Mouse (Mus musculus) E14TG2a.4 (cell line): ENCODE measurements around the gene Cntrob.

ENCODE experiments used
- CTCF ChIP-seq: conservative IDR thresholded peaks from 2 replicates; pipeline ENCODE4 v1.5.1; 2014; ENCODE audit warnings: low read length
- POU5F1 ChIP-seq: IDR thresholded peaks from 2 replicates; pipeline ENCODE4 v1.6.1; 2014; ENCODE audit warnings: low read length, borderline replicate concordance

GRCm38 (mm10) chr11:69357690-69358089 is 34.1 kb upstream of the Cntrob start:
- TF ChIP-seq CTCF (no peak), POU5F1 (no peak)
